17 mouse cellular contexts compared by ENCODE assay signal in genomic region chr2:120713441-120713840, GRCm38 (mm10).
"Had no signal": no experiment of that assay in that cellular context is flagged by ENCODE, and none has a peak within 500 bp of the region (broad histone marks: within the 10 kb centered on the region; RNA-seq: fewer than 3 reads in every experiment).

No protein-coding gene starts in this region.

- H3K4me1 ChIP-seq: lung, embryonic 15.5 days; midbrain, embryonic 12.5 days; neural tube, embryonic 12.5 days; stomach, embryonic 15.5 days had no signal

- H3K27ac ChIP-seq: liver, embryonic 15.5 days; lung, embryonic 15.5 days; macrophage; midbrain, embryonic 12.5 days; neural tube, embryonic 12.5 days; stomach, embryonic 15.5 days; stomach, postnatal 0 days had no signal

- H3K27me3 ChIP-seq: liver, embryonic 15.5 days; lung, embryonic 15.5 days; megakaryocyte, embryonic 14.5 days; midbrain, embryonic 12.5 days; neural tube, embryonic 12.5 days; stomach, embryonic 15.5 days had no signal

- DNase-seq: liver, postnatal 0 days; lung, adult 2 months; lung, postnatal 14 days; lung, postnatal 36 days; midbrain, embryonic 14.5 days; right cerebral cortex, postnatal 14 days; thymus, adult 2 months; thymus, postnatal 25 days; thymus, postnatal 4 days had no signal

- H3K9me3 ChIP-seq: liver, embryonic 15.5 days; lung, embryonic 15.5 days; megakaryocyte, embryonic 14.5 days; midbrain, embryonic 12.5 days; neural tube, embryonic 12.5 days; stomach, embryonic 15.5 days had no signal

- H3K4me3 ChIP-seq: liver, embryonic 15.5 days; lung, embryonic 15.5 days; megakaryocyte, embryonic 14.5 days; midbrain, embryonic 12.5 days; neural tube, embryonic 12.5 days; stomach, embryonic 15.5 days had no signal
